Mouse (Mus musculus): ENCODE measurements around the gene Kcnk10. TPM values are rescaled to one million over a fixed set of nuclear protein-coding genes. Genes with fewer than 3 reads are reported as not detected.

The Kcnk10 gene
- polyA plus RNA-seq, 1 experiment from 2014 or later: 0.79 TPM

DNA sequence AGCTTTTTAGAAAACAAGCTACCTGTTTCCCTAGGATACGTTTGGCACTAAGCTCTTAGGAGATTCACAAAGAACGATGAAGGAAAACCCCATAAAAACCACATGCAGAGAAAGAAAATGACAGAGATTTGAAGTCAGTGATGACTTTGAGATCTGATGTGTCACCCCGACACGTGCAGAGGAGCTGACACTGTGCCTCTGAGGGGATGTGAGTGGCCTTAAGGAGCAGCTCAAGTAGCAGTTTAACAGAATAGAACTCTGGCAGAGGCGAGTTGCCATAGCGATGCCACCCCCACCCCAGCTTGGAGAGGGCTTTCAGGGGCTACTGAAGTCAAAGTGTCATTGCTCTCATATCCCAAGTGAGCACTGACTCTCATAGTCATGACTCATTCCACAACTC is 158.3 kb downstream of the Kcnk10 start:
- H3K4me2 ChIP-seq (ENCODE audit: low read depth, low read length): no peak overlapping the region
- H3K36me3 ChIP-seq (ENCODE audit: control insufficient read depth, insufficient read depth, low read length): no peaks in the 10 kb centered on the region
- H3K27me3 ChIP-seq (ENCODE audit: control insufficient read depth, insufficient read depth, low read length): no peaks in the 10 kb centered on the region
- no peak overlapping the region for H3K4me3 ChIP-seq (replicated peaks; ENCODE audit: low read length)
- H3K9ac ChIP-seq (ENCODE audit: low read length): no peak overlapping the region
- no peaks in the 10 kb centered on the region for H3K4me1 ChIP-seq (ENCODE audit: control insufficient read depth, insufficient read depth, low read length)
- H3K27ac ChIP-seq (ENCODE audit: low read length): no peak overlapping the region
- ATAC-seq (ENCODE audit: insufficient read depth, low FRiP score): no peak
- 77% methylated on average over 6 of the region's 6 CpGs for WGBS
- H3K9me3 ChIP-seq (replicated peaks; ENCODE audit: control insufficient read depth, low read length): no peaks in the 10 kb centered on the region

DNA sequence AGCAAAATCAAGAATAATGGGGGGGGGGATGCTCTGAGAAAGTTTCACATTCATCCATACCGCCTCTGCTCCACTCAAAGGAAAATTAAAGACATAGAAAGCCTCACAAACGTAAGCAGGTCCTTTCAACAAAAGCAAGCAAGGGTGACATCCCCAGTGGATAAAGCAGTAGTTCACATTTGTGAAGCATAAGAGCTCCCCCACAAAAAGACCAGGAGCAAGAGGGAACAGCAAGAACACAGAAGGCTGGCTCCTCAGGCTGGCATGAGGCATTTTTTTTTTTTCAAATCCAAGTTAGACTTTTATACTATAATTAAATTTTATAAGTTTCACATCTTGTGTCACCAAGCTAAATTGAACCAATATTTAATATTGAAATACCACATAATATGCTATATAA is 168.5 kb downstream of the Kcnk10 start:
- no peak overlapping the region for H3K27ac ChIP-seq (ENCODE audit: low read length)
- ATAC-seq (ENCODE audit: insufficient read depth, low FRiP score): no peak
- no peaks in the 10 kb centered on the region for H3K27me3 ChIP-seq (ENCODE audit: control insufficient read depth, insufficient read depth, low read length)
- no peak overlapping the region for H3K4me2 ChIP-seq (ENCODE audit: low read depth, low read length)
- no peaks in the 10 kb centered on the region for H3K9me3 ChIP-seq (replicated peaks; ENCODE audit: control insufficient read depth, low read length)
- H3K4me1 ChIP-seq (ENCODE audit: control insufficient read depth, insufficient read depth, low read length): no peaks in the 10 kb centered on the region
- 55% methylated on average over 2 of the region's 2 CpGs for WGBS
- no peak overlapping the region for H3K9ac ChIP-seq (ENCODE audit: low read length)
- no peaks in the 10 kb centered on the region for H3K36me3 ChIP-seq (ENCODE audit: control insufficient read depth, insufficient read depth, low read length)
- no peak overlapping the region for H3K4me3 ChIP-seq (replicated peaks; ENCODE audit: low read length)

DNA sequence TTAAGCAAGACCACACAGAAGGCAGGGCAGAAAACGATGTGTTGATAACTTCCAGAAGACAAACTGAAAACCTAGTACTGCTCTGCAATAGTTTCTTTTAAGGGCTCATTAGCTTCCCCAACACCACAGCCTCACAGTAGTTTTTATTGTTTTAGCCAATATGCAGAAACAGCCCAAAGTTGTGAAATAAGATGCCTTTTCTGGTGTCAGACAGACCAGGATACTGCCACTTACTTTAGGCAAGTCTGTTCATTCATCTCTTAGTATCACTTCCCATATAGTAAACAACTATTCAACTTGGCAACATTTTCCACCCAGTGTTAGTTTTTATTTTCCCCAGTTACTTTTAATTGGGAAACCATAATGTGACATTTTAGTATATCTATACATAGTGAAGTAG is 171.5 kb downstream of the Kcnk10 start:
- H3K27me3 ChIP-seq (ENCODE audit: control insufficient read depth, insufficient read depth, low read length): no peaks in the 10 kb centered on the region
- H3K36me3 ChIP-seq (ENCODE audit: control insufficient read depth, insufficient read depth, low read length): no peaks in the 10 kb centered on the region
- no peak overlapping the region for H3K4me3 ChIP-seq (replicated peaks; ENCODE audit: low read length)
- ATAC-seq (ENCODE audit: insufficient read depth, low FRiP score): no peak
- H3K9me3 ChIP-seq (replicated peaks; ENCODE audit: control insufficient read depth, low read length): no peaks in the 10 kb centered on the region
- no peak overlapping the region for H3K4me2 ChIP-seq (ENCODE audit: low read depth, low read length)
- WGBS: 33% methylated on average over 1 of the region's 1 CpGs
- no peak overlapping the region for H3K27ac ChIP-seq (ENCODE audit: low read length)
- H3K9ac ChIP-seq (ENCODE audit: low read length): no peak overlapping the region
- H3K4me1 ChIP-seq (ENCODE audit: control insufficient read depth, insufficient read depth, low read length): no peaks in the 10 kb centered on the region

DNA sequence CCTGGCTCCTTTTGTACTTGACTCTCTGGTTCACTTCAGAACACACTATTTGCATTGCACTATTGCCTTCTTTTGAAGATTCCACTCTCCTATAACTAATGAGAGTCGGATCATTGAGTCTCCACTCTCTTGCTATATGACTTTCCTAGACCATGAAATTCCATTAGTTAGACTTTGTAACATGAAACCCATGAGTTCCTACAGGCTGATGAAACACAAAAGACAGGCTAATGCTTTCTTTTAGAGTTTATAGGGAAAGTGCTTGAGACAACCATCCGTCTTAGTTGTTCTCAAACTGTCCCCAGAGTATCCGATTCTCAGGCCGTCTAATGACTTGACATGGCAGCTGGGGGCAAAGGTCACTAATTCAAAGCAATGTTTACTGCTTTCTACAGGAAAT is 172.0 kb downstream of the Kcnk10 start:
- H3K4me2 ChIP-seq (ENCODE audit: low read depth, low read length): no peak overlapping the region
- H3K9me3 ChIP-seq (replicated peaks; ENCODE audit: control insufficient read depth, low read length): no peaks in the 10 kb centered on the region
- H3K9ac ChIP-seq (ENCODE audit: low read length): no peak overlapping the region
- 36% methylated on average over 4 of the region's 4 CpGs for WGBS
- no peak overlapping the region for H3K4me3 ChIP-seq (replicated peaks; ENCODE audit: low read length)
- no peaks in the 10 kb centered on the region for H3K36me3 ChIP-seq (ENCODE audit: control insufficient read depth, insufficient read depth, low read length)
- ATAC-seq (ENCODE audit: insufficient read depth, low FRiP score): no peak
- H3K4me1 ChIP-seq (ENCODE audit: control insufficient read depth, insufficient read depth, low read length): no peaks in the 10 kb centered on the region
- no peaks in the 10 kb centered on the region for H3K27me3 ChIP-seq (ENCODE audit: control insufficient read depth, insufficient read depth, low read length)
- no peak overlapping the region for H3K27ac ChIP-seq (ENCODE audit: low read length)

DNA sequence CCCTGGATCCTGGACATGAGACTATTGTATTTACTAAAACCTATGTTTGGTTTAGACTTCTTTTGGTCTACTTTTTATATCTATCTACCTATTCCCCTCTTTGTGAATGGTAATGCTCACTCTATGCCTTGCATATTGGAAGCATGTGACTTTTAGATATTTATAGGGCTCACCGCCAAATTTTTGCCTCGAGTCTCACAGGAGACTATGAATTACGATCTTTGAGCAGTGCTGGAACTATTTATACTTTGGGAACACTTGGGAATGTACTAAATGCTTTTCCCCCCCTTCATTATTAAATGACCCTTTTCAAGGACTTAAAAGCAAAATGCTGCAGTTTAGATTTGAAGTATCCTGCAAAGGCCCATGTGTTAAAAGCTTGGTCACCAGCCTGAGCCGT is 181.5 kb downstream of the Kcnk10 start:
- H3K36me3 ChIP-seq (ENCODE audit: control insufficient read depth, insufficient read depth, low read length): no peaks in the 10 kb centered on the region

DNA sequence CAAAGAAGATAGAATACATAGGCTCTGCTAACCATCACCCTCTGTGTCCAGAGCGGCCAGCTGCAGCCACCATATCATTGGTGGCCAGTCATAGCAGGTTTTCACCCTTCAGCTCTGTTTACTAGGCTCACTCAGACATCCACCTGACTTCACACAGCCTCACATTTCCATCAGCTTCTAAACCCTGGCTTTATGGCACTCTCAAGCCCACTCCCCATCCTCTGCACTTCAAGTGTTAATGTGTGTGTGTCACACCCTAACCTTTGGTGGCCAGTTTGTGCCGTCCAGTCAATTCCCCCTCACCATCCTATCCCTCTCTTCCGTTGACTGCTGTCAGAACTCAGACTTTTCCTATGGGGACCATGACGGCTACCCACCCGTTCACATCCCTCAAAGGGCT is 184.0 kb downstream of the Kcnk10 start:
- Histone ChIP-seq H3K4me2 (ENCODE audit: low read depth, low read length) (no peak overlapping the region), H3K9ac (ENCODE audit: low read length) (no peak overlapping the region), H3K9me3 (replicated peaks; ENCODE audit: control insufficient read depth, low read length) (no peaks in the 10 kb centered on the region), H3K27ac (ENCODE audit: low read length) (no peak overlapping the region), H3K36me3 (ENCODE audit: control insufficient read depth, insufficient read depth, low read length) (no peaks in the 10 kb centered on the region), H3K27me3 (ENCODE audit: control insufficient read depth, insufficient read depth, low read length) (no peaks in the 10 kb centered on the region), H3K4me3 (replicated peaks; ENCODE audit: low read length) (no peak overlapping the region), H3K4me1 (ENCODE audit: control insufficient read depth, insufficient read depth, low read length) (no peaks in the 10 kb centered on the region)
- WGBS: 94% methylated on average over 5 of the region's 5 CpGs
- ATAC-seq (ENCODE audit: insufficient read depth, low FRiP score): no peak

More for the DNA sequence above, 181.5 kb downstream of the Kcnk10 start:
- H3K27me3 ChIP-seq (ENCODE audit: control insufficient read depth, insufficient read depth, low read length): no peaks in the 10 kb centered on the region
- no peak for ATAC-seq (ENCODE audit: insufficient read depth, low FRiP score)
- 43% methylated on average over 4 of the region's 4 CpGs for whole genome bisulfite sequencing
- H3K4me3 ChIP-seq (replicated peaks; ENCODE audit: low read length): no peak overlapping the region
- H3K9ac ChIP-seq (ENCODE audit: low read length): no peak overlapping the region
- H3K4me2 ChIP-seq (ENCODE audit: low read depth, low read length): no peak overlapping the region
- H3K27ac ChIP-seq (ENCODE audit: low read length): no peak overlapping the region
- no peaks in the 10 kb centered on the region for H3K9me3 ChIP-seq (replicated peaks; ENCODE audit: control insufficient read depth, low read length)
- H3K4me1 ChIP-seq (ENCODE audit: control insufficient read depth, insufficient read depth, low read length): no peaks in the 10 kb centered on the region

DNA sequence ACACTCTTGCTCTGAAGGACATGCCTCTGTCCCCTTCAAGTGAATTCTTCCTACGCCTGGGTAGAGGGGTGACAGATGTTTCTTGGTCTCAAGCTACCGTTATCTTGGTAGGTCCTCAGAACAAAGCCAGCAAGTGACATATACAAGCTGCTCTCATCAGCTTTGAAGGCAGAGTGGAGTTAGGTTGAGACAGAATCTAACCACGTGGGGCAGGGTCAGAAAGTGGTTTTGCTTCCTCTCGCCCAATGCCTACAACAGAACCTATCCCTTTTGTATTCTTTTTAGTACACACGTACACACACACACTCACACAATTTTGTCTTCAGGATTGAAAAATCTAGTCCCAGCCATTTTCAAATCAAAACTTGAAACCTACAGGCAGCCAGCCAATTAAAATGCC is 186.8 kb downstream of the Kcnk10 start:
- no peaks in the 10 kb centered on the region for H3K36me3 ChIP-seq (ENCODE audit: control insufficient read depth, insufficient read depth, low read length)
- ATAC-seq (ENCODE audit: insufficient read depth, low FRiP score): no peak

DNA sequence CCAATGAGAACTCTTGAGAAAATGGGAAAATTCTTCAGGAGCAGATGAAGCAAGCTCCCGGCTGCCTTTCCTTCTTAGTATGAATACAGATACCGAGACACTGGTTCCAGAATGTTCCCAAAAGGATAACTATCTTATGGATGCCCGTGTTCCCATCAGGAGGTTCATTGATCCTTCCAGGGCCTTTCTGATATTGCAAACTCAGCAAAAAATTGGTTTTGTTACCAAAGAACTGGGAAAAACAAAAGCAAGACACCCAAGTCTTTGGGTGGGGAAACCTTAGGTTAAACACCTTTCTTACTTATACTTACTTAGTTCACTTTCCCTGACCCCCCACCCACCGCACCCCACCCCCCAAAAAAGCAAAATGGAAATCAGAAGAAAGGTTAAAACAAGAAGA is 188.5 kb downstream of the Kcnk10 start:
- Histone ChIP-seq H3K36me3 (ENCODE audit: control insufficient read depth, insufficient read depth, low read length) (no peaks in the 10 kb centered on the region), H3K9me3 (replicated peaks; ENCODE audit: control insufficient read depth, low read length) (no peaks in the 10 kb centered on the region), H3K9ac (ENCODE audit: low read length) (no peak overlapping the region), H3K4me2 (ENCODE audit: low read depth, low read length) (no peak overlapping the region), H3K27ac (ENCODE audit: low read length) (no peak overlapping the region), H3K27me3 (ENCODE audit: control insufficient read depth, insufficient read depth, low read length) (no peaks in the 10 kb centered on the region), H3K4me1 (ENCODE audit: control insufficient read depth, insufficient read depth, low read length) (no peaks in the 10 kb centered on the region), H3K4me3 (replicated peaks; ENCODE audit: low read length) (no peak overlapping the region)
- no peak for ATAC-seq (ENCODE audit: insufficient read depth, low FRiP score)
- 90% methylated on average over 4 of the region's 4 CpGs for WGBS

More for the DNA sequence above, 186.8 kb downstream of the Kcnk10 start:
- no peaks in the 10 kb centered on the region for H3K9me3 ChIP-seq (replicated peaks; ENCODE audit: control insufficient read depth, low read length)
- H3K27me3 ChIP-seq (ENCODE audit: control insufficient read depth, insufficient read depth, low read length): no peaks in the 10 kb centered on the region
- no peaks in the 10 kb centered on the region for H3K4me1 ChIP-seq (ENCODE audit: control insufficient read depth, insufficient read depth, low read length)
- H3K27ac ChIP-seq (ENCODE audit: low read length): no peak overlapping the region
- H3K9ac ChIP-seq (ENCODE audit: low read length): no peak overlapping the region
- no peak overlapping the region for H3K4me3 ChIP-seq (replicated peaks; ENCODE audit: low read length)
- no peak overlapping the region for H3K4me2 ChIP-seq (ENCODE audit: low read depth, low read length)
- WGBS: 72% methylated on average over 5 of the region's 5 CpGs
